Mouse (Mus musculus): ENCODE measurements at regions not wholly inside any gene's neighbourhood (a gene's known extent, or its start where the extent isn't known, plus 50 kb on each side); places are given as distances from the start of the nearest gene placed in this dataset.
"Not testable (repeated sequence)": the region's sequence is repeated elsewhere in the genome, so short reads cannot be mapped to it uniquely, and the experiment has no call there.

GRCm38 (mm10) chr16:69937514-69938194 lies 74.1 kb upstream of the Speer2 start:
- H3K4me2 ChIP-seq (ENCODE audit: low read length), result no peak overlapping the region
- no peaks in the 10 kb centered on the region for H3K27me3 ChIP-seq (ENCODE audit: control insufficient read depth, insufficient read depth, low read depth, low read length)
- H3K27ac ChIP-seq (ENCODE audit: low read length), result no peak overlapping the region
- 90% methylated on average over 1 of the region's 1 CpGs for WGBS
- H3K4me3 ChIP-seq (ENCODE audit: low read depth, low read length), result no peak overlapping the region
- H3K9ac ChIP-seq (ENCODE audit: low read depth, low read length), result no peak overlapping the region
- H3K9me3 ChIP-seq (replicated peaks; ENCODE audit: control insufficient read depth, low read length, poor library complexity, severe bottlenecking), result no peaks in the 10 kb centered on the region
- no peaks in the 10 kb centered on the region for H3K4me1 ChIP-seq (ENCODE audit: control insufficient read depth, insufficient read depth, low read length)
- ATAC-seq, result no peak
- H3K36me3 ChIP-seq (ENCODE audit: control insufficient read depth, insufficient read depth, low read length), result no peaks in the 10 kb centered on the region

DNA sequence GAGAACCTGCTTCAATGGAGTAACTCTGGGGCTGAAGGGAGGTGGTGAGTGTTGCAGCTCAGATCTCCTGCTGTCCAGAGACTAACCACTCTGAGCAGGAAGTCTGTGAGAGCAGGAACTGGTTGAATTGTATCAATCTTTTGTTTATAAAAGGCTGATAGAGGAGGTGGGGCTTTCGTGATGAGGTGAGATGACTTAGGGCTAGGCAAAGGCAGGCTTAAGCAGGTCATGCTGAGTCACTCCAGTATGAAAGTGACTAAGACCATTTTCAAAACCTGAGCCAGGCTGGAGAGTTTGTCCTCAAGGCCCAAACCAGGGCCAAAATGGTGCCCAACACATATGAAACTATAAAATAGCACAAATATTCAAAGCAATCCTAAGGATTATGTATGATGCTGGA lies 80.1 kb upstream of the Speer2 start:
- Histone ChIP-seq H3K4me1 (ENCODE audit: control insufficient read depth, insufficient read depth, low read length) (no peaks in the 10 kb centered on the region), H3K36me3 (ENCODE audit: control insufficient read depth, insufficient read depth, low read length) (no peaks in the 10 kb centered on the region), H3K9ac (ENCODE audit: low read depth, low read length) (no peak overlapping the region), H3K27me3 (ENCODE audit: control insufficient read depth, insufficient read depth, low read depth, low read length) (no peaks in the 10 kb centered on the region), H3K27ac (ENCODE audit: low read length) (no peak overlapping the region), H3K4me2 (ENCODE audit: low read length) (no peak overlapping the region), H3K4me3 (ENCODE audit: low read depth, low read length) (no peak overlapping the region), H3K9me3 (replicated peaks; ENCODE audit: control insufficient read depth, low read length, poor library complexity, severe bottlenecking) (no peaks in the 10 kb centered on the region)
- ATAC-seq, result no peak
- WGBS, result 72% methylated on average over 1 of the region's 1 CpGs

- no peaks in the 10 kb centered on the region for H3K27me3 ChIP-seq (ENCODE audit: control insufficient read depth, insufficient read depth, low read depth, low read length)
Observed at GRCm38 (mm10) chr16:69948783-69949182, 85.2 kb upstream of the Speer2 start.

GRCm38 (mm10) chr16:69949339-69949738 lies 85.8 kb upstream of the Speer2 start:
- ATAC-seq, result no peak
- 80% methylated on average over 7 of the region's 7 CpGs for WGBS
- Histone ChIP-seq H3K36me3 (ENCODE audit: control insufficient read depth, insufficient read depth, low read length) (no peaks in the 10 kb centered on the region), H3K27me3 (ENCODE audit: control insufficient read depth, insufficient read depth, low read depth, low read length) (no peaks in the 10 kb centered on the region), H3K4me3 (ENCODE audit: low read depth, low read length) (no peak overlapping the region), H3K9me3 (replicated peaks; ENCODE audit: control insufficient read depth, low read length, poor library complexity, severe bottlenecking) (no peaks in the 10 kb centered on the region), H3K9ac (ENCODE audit: low read depth, low read length) (no peak overlapping the region), H3K27ac (ENCODE audit: low read length) (no peak overlapping the region), H3K4me2 (ENCODE audit: low read length) (no peak overlapping the region), H3K4me1 (ENCODE audit: control insufficient read depth, insufficient read depth, low read length) (no peaks in the 10 kb centered on the region)

More at GRCm38 (mm10) chr16:69948783-69949182, 85.2 kb upstream of the Speer2 start:
- H3K4me2 ChIP-seq (ENCODE audit: low read length), result no peak overlapping the region
- H3K9me3 ChIP-seq (replicated peaks; ENCODE audit: control insufficient read depth, low read length, poor library complexity, severe bottlenecking), result no peaks in the 10 kb centered on the region
- WGBS, result 91% methylated on average over 10 of the region's 10 CpGs
- H3K36me3 ChIP-seq (ENCODE audit: control insufficient read depth, insufficient read depth, low read length), result no peaks in the 10 kb centered on the region
- no peaks in the 10 kb centered on the region for H3K4me1 ChIP-seq (ENCODE audit: control insufficient read depth, insufficient read depth, low read length)
- H3K4me3 ChIP-seq (ENCODE audit: low read depth, low read length), result no peak overlapping the region
- no peak overlapping the region for H3K27ac ChIP-seq (ENCODE audit: low read length)
- ATAC-seq, result no peak
- no peak overlapping the region for H3K9ac ChIP-seq (ENCODE audit: low read depth, low read length)

DNA sequence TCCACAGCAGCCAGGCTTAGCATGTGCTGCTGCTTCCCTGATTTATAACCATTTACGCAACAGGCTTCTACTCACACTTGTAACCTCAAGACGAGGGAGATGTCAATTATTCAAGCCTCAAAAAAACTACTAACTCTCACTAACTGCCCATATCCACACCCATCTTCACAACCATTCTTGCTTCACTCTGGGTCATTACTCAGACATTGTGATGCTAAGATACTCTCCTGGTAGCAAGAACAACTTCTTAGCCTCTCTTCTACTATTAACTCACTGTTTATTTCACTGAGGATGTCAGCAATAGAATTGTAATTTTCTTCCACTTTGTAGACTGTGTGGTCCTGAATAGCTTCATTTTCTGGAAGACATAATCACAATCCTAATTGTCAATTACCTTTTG lies 88.0 kb upstream of the Speer2 start:
- H3K27ac ChIP-seq (ENCODE audit: low read length), result no peak overlapping the region
- 84% methylated on average over 2 of the region's 2 CpGs for WGBS
- H3K36me3 ChIP-seq (ENCODE audit: control insufficient read depth, insufficient read depth, low read length), result no peaks in the 10 kb centered on the region
- no peak overlapping the region for H3K9ac ChIP-seq (ENCODE audit: low read depth, low read length)
- no peaks in the 10 kb centered on the region for H3K9me3 ChIP-seq (replicated peaks; ENCODE audit: control insufficient read depth, low read length, poor library complexity, severe bottlenecking)
- ATAC-seq, result no peak
- H3K4me3 ChIP-seq (ENCODE audit: low read depth, low read length), result no peak overlapping the region
- no peak overlapping the region for H3K4me2 ChIP-seq (ENCODE audit: low read length)
- H3K4me1 ChIP-seq (ENCODE audit: control insufficient read depth, insufficient read depth, low read length), result no peaks in the 10 kb centered on the region
- H3K27me3 ChIP-seq (ENCODE audit: control insufficient read depth, insufficient read depth, low read depth, low read length), result no peaks in the 10 kb centered on the region

- not testable (repeated sequence) for H3K4me1 ChIP-seq (ENCODE audit: control insufficient read depth, insufficient read depth, low read length); H3K4me2 ChIP-seq (ENCODE audit: low read length); H3K27me3 ChIP-seq (ENCODE audit: control insufficient read depth, insufficient read depth, low read depth, low read length); H3K27ac ChIP-seq (ENCODE audit: low read length); H3K36me3 ChIP-seq (ENCODE audit: control insufficient read depth, insufficient read depth, low read length); H3K9me3 ChIP-seq (replicated peaks; ENCODE audit: control insufficient read depth, low read length, poor library complexity, severe bottlenecking); ATAC-seq; H3K9ac ChIP-seq (ENCODE audit: low read depth, low read length); H3K4me3 ChIP-seq (ENCODE audit: low read depth, low read length)
- WGBS, result 95% methylated on average over 7 of the region's 7 CpGs
Observed at GRCm38 (mm10) chr16:69966561-69966960, 103.0 kb upstream of the Speer2 start.

DNA sequence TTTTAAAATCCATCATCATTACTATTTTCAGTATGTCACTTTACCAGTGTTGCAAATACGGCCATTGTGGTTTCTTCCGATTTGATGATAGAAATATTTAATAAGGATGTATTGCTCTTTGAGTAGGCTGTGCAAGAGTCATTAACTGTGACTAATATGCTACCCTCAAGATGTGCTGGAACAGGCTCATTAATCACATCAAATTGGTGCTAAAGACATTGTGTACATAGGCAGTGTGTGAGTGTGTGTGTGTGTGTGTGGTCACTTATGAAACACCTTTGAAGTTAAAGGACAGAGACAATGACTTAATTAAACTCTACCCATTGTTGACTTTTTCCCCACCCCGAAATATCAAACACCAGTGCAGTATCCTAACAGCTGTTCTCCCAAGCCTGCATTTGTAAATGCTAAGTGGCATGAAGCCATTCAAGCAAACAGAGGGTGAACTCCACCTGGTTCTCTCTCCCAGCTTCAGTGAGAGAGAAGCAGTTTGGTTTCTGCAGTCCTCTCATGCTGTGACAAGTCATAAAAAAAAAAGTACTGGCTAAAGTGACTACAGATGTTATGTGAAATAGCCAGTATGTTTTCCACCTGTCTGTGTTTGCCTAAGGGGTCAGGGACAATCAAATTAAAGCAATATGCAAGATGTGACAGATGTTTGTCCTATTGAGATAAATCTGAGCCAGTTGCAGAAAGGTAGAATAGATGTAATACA lies 116.4 kb upstream of the Speer2 start:
- H3K9ac ChIP-seq (ENCODE audit: low read depth, low read length), result no peak overlapping the region
- H3K4me1 ChIP-seq (ENCODE audit: control insufficient read depth, insufficient read depth, low read length), result no peaks in the 10 kb centered on the region
- no peak overlapping the region for H3K4me3 ChIP-seq (ENCODE audit: low read depth, low read length)
- no peaks in the 10 kb centered on the region for H3K36me3 ChIP-seq (ENCODE audit: control insufficient read depth, insufficient read depth, low read length)
- no peak overlapping the region for H3K4me2 ChIP-seq (ENCODE audit: low read length)
- WGBS, result 69% methylated on average over 3 of the region's 3 CpGs
- H3K27me3 ChIP-seq (ENCODE audit: control insufficient read depth, insufficient read depth, low read depth, low read length), result no peaks in the 10 kb centered on the region
- ATAC-seq, result no peak
- H3K27ac ChIP-seq (ENCODE audit: low read length), result no peak overlapping the region
- no peaks in the 10 kb centered on the region for H3K9me3 ChIP-seq (replicated peaks; ENCODE audit: control insufficient read depth, low read length, poor library complexity, severe bottlenecking)

GRCm38 (mm10) chr16:69984320-69984719 lies 120.8 kb upstream of the Speer2 start:
- H3K9ac ChIP-seq (ENCODE audit: low read depth, low read length), result no peak overlapping the region
- whole genome bisulfite sequencing, result 59% methylated on average over 5 of the region's 5 CpGs

GRCm38 (mm10) chr16:69991907-69992470 lies 128.4 kb upstream of the Speer2 start:
- 64% methylated on average over 3 of the region's 3 CpGs for WGBS
- no peak overlapping the region for H3K4me2 ChIP-seq (ENCODE audit: low read length)
- no peaks in the 10 kb centered on the region for H3K9me3 ChIP-seq (replicated peaks; ENCODE audit: control insufficient read depth, low read length, poor library complexity, severe bottlenecking)
- H3K9ac ChIP-seq (ENCODE audit: low read depth, low read length), result no peak overlapping the region
- no peak overlapping the region for H3K27ac ChIP-seq (ENCODE audit: low read length)
- ATAC-seq, result no peak
- H3K27me3 ChIP-seq (ENCODE audit: control insufficient read depth, insufficient read depth, low read depth, low read length), result no peaks in the 10 kb centered on the region
- no peaks in the 10 kb centered on the region for H3K36me3 ChIP-seq (ENCODE audit: control insufficient read depth, insufficient read depth, low read length)
- 0 out of 2 replicates have a peak, but pooled peaks cover 2% of the 10 kb centered on the region for H3K4me1 ChIP-seq (ENCODE audit: control insufficient read depth, insufficient read depth, low read length)
- H3K4me3 ChIP-seq (ENCODE audit: low read depth, low read length), result no peak overlapping the region

More at GRCm38 (mm10) chr16:69984320-69984719, 120.8 kb upstream of the Speer2 start:
- no peaks in the 10 kb centered on the region for H3K36me3 ChIP-seq (ENCODE audit: control insufficient read depth, insufficient read depth, low read length)
- no peaks in the 10 kb centered on the region for H3K27me3 ChIP-seq (ENCODE audit: control insufficient read depth, insufficient read depth, low read depth, low read length)
- H3K27ac ChIP-seq (ENCODE audit: low read length), result no peak overlapping the region
- no peaks in the 10 kb centered on the region for H3K9me3 ChIP-seq (replicated peaks; ENCODE audit: control insufficient read depth, low read length, poor library complexity, severe bottlenecking)
- H3K4me2 ChIP-seq (ENCODE audit: low read length), result no peak overlapping the region
- no peak overlapping the region for H3K4me3 ChIP-seq (ENCODE audit: low read depth, low read length)
- no peak for ATAC-seq
- H3K4me1 ChIP-seq (ENCODE audit: control insufficient read depth, insufficient read depth, low read length), result no peaks in the 10 kb centered on the region
